ENCODE assay signal across 16 mouse cellular contexts in the genomic region with DNA sequence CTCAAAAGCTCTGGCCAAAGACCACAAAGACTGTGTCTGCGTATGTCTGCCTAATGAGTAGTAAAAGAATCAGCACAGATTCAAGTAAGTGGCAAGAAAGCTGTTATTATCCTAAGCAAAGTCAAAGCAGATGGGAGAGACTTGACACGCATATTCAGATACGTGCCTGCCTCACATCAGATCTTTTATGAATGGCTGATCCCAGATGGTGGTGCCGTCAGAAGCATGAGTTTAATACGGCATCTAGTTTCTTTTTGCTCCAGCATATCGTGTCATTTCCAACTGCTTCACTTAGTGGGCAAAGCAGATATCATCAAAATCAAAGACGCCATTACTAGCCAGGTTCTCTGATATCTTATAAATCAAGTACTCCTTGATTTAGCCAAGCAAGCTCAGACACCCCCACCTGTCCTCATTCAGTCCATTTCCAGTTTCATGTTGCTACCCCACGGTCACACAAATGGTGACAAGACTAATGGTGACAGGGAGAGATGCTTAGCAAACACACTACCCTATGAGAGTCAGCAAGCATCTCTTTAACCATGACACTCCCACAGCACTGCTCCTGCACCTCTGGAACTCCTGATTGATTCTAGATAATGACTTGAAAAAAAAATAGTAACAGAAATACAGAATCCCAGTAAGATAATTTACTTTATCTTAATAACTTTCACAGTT.
DNase-seq lines count a peak whose midpoint lies in the region; ATAC-seq lines count a peak whose summit lies in the region.
"Had no signal": no experiment of that assay in that cellular context is flagged by ENCODE, and none has a peak within 500 bp of the region (broad histone marks: within the 10 kb centered on the region; RNA-seq: fewer than 3 reads in every experiment).

No protein-coding gene starts in this region.

- intact Hi-C loops in left cerebral cortex, postnatal 4 days (cut with DNase I), result no loop called here
- intact Hi-C loops in heart, postnatal 14 days (cut with DNase I), result no loop called here

- H3K27ac ChIP-seq in forebrain, embryonic 15.5 days (replicated peaks), result peak overlapping the region; percentile 91
- H3K27ac ChIP-seq: liver, embryonic 12.5 days had no signal

- peaks cover 39% of the 10 kb centered on the region for H3K4me1 ChIP-seq in forebrain, embryonic 15.5 days
- H3K4me1 ChIP-seq: liver, embryonic 12.5 days had no signal

- H3K4me3 ChIP-seq in forebrain, embryonic 15.5 days, result no peak overlapping the region
- H3K4me3 ChIP-seq: liver, embryonic 12.5 days had no signal

- 33% methylated on average over 8 of the region's 8 CpGs for WGBS in forebrain, embryonic 15.5 days

- peak overlapping the region; percentile 2; the same call in 1 of the 2 replicates for H3K4me2 ChIP-seq in forebrain, embryonic 15.5 days (replicated peaks)
- H3K4me2 ChIP-seq: liver, embryonic 12.5 days had no signal

- DNase-seq in left cerebral cortex, postnatal 4 days, result peak; percentile 28
- no peak for DNase-seq in left cerebral cortex, adult 11 months (ENCODE audit: low spot score)
- peak; percentile 24 to 29 for DNase-seq in layer of hippocampus, adult 8-10 months (ENCODE audit: low spot score in 2 of 2)
- DNase-seq in retina, embryonic 14.5 days (ENCODE audit: low spot score), result peak; percentile 43
- DNase-seq in heart, postnatal 14 days, result no peak
- DNase-seq in urinary bladder, postnatal 25 days (ENCODE audit: low spot score), result no peak
- DNase-seq: adrenal gland, postnatal 14 days; cerebellum, adult 11-12 months; heart, adult 18-20 months; heart, postnatal 36 days; kidney, adult 8-10 months; lung, postnatal 10 days; thymus, adult 18-20 months had no signal

- ATAC-seq in forebrain, embryonic 15.5 days (replicated peaks), result peak; percentile 89
- ATAC-seq: CD4-positive, CD25-positive, alpha-beta regulatory T cell, adult 4 months; liver, embryonic 12.5 days had no signal

- H3K9me3 ChIP-seq in forebrain, embryonic 15.5 days, result no peaks in the 10 kb centered on the region
- H3K9me3 ChIP-seq: liver, embryonic 12.5 days had no signal

- H3K27me3 ChIP-seq in forebrain, embryonic 15.5 days, result no peaks in the 10 kb centered on the region
- H3K27me3 ChIP-seq: liver, embryonic 12.5 days had no signal

- no peak overlapping the region for H3K9ac ChIP-seq in forebrain, embryonic 15.5 days (replicated peaks)
- H3K9ac ChIP-seq: liver, embryonic 12.5 days had no signal

- no peaks in the 10 kb centered on the region for H3K36me3 ChIP-seq in forebrain, embryonic 15.5 days

Comparison
In these comparisons a context has a peak if more than half of its experiments do, and no peak if none do; other contexts are left out.
1. DNase-seq: peak in left cerebral cortex, postnatal 4 days (single experiment), layer of hippocampus, adult 8-10 months (2 of 2) and retina, embryonic 14.5 days (single experiment); none in left cerebral cortex, adult 11 months (single experiment), heart, postnatal 14 days (0 of 2) and urinary bladder, postnatal 25 days (single experiment).